Mouse (Mus musculus): ENCODE data around the gene Trpm8. TPM values are rescaled to one million over a fixed set of nuclear protein-coding genes. Genes with fewer than 3 reads are reported as not detected.

The Trpm8 gene
- polyA plus RNA-seq, 1 experiment from 2014 or later = not detected

- H3K9ac ChIP-seq (ENCODE audit: low read depth, low read length) = no peak overlapping the region
- no peaks in the 10 kb centered on the region for H3K4me1 ChIP-seq (ENCODE audit: control insufficient read depth, low read depth, low read length)
- ATAC-seq (ENCODE audit: low read depth) = no peak
- WGBS (ENCODE audit: insufficient replicate concordance) = 62% methylated on average over 11 of the region's 11 CpGs
- no peak overlapping the region for H3K27ac ChIP-seq (ENCODE audit: low read length)
- H3K4me2 ChIP-seq (ENCODE audit: low read depth, low read length) = no peak overlapping the region
- H3K36me3 ChIP-seq (ENCODE audit: control insufficient read depth, insufficient read depth) = no peaks in the 10 kb centered on the region
- no peaks in the 10 kb centered on the region for H3K9me3 ChIP-seq (replicated peaks; ENCODE audit: control insufficient read depth, low read length)
- H3K27me3 ChIP-seq (ENCODE audit: control insufficient read depth, insufficient read depth, low read depth, low read length) = no peaks in the 10 kb centered on the region
- H3K4me3 ChIP-seq (ENCODE audit: low read depth, low read length) = no peak overlapping the region
Measured at GRCm38 (mm10) chr1:88427987-88428741, 150.7 kb downstream of the Trpm8 start.

- H3K9ac ChIP-seq (ENCODE audit: low read depth, low read length) = no peak overlapping the region
- no peaks in the 10 kb centered on the region for H3K4me1 ChIP-seq (ENCODE audit: control insufficient read depth, low read depth, low read length)
- 30% methylated on average over 1 of the region's 1 CpGs for WGBS (ENCODE audit: insufficient replicate concordance)
- ATAC-seq (ENCODE audit: low read depth) = no peak
- H3K27ac ChIP-seq (ENCODE audit: low read length) = no peak overlapping the region
- no peaks in the 10 kb centered on the region for H3K9me3 ChIP-seq (replicated peaks; ENCODE audit: control insufficient read depth, low read length)
- H3K4me3 ChIP-seq (ENCODE audit: low read depth, low read length) = no peak overlapping the region
- no peaks in the 10 kb centered on the region for H3K27me3 ChIP-seq (ENCODE audit: control insufficient read depth, insufficient read depth, low read depth, low read length)
- H3K36me3 ChIP-seq (ENCODE audit: control insufficient read depth, insufficient read depth) = no peaks in the 10 kb centered on the region
- no peak overlapping the region for H3K4me2 ChIP-seq (ENCODE audit: low read depth, low read length)
Measured at GRCm38 (mm10) chr1:88429413-88429812, 152.0 kb downstream of the Trpm8 start.

- WGBS (ENCODE audit: insufficient replicate concordance) = 65% methylated on average over 4 of the region's 4 CpGs
- no peak for ATAC-seq (ENCODE audit: low read depth)
- Histone ChIP-seq H3K27me3 (ENCODE audit: control insufficient read depth, insufficient read depth, low read depth, low read length) (no peaks in the 10 kb centered on the region), H3K4me3 (ENCODE audit: low read depth, low read length) (no peak overlapping the region), H3K9me3 (replicated peaks; ENCODE audit: control insufficient read depth, low read length) (no peaks in the 10 kb centered on the region), H3K27ac (ENCODE audit: low read length) (no peak overlapping the region), H3K4me1 (ENCODE audit: control insufficient read depth, low read depth, low read length) (no peaks in the 10 kb centered on the region), H3K36me3 (ENCODE audit: control insufficient read depth, insufficient read depth) (no peaks in the 10 kb centered on the region), H3K9ac (ENCODE audit: low read depth, low read length) (no peak overlapping the region), H3K4me2 (ENCODE audit: low read depth, low read length) (no peak overlapping the region)
Measured at GRCm38 (mm10) chr1:88431262-88431661, 153.8 kb downstream of the Trpm8 start.

- Histone ChIP-seq H3K9me3 (replicated peaks; ENCODE audit: control insufficient read depth, low read length) (no peaks in the 10 kb centered on the region), H3K27me3 (ENCODE audit: control insufficient read depth, insufficient read depth, low read depth, low read length) (no peaks in the 10 kb centered on the region), H3K4me1 (ENCODE audit: control insufficient read depth, low read depth, low read length) (no peaks in the 10 kb centered on the region), H3K9ac (ENCODE audit: low read depth, low read length) (no peak overlapping the region), H3K4me2 (ENCODE audit: low read depth, low read length) (no peak overlapping the region), H3K36me3 (ENCODE audit: control insufficient read depth, insufficient read depth) (no peaks in the 10 kb centered on the region), H3K4me3 (ENCODE audit: low read depth, low read length) (no peak overlapping the region), H3K27ac (ENCODE audit: low read length) (no peak overlapping the region)
- no peak for ATAC-seq (ENCODE audit: low read depth)
- WGBS (ENCODE audit: insufficient replicate concordance) = 34% methylated on average over 3 of the region's 3 CpGs
Measured at GRCm38 (mm10) chr1:88432601-88433000, 155.1 kb downstream of the Trpm8 start.

GRCm38 (mm10) chr1:88433096-88433883 is 155.8 kb downstream of the Trpm8 start:
- 27% methylated on average over 6 of the region's 6 CpGs for WGBS (ENCODE audit: insufficient replicate concordance)
- Histone ChIP-seq H3K4me2 (ENCODE audit: low read depth, low read length) (no peak overlapping the region), H3K36me3 (ENCODE audit: control insufficient read depth, insufficient read depth) (no peaks in the 10 kb centered on the region), H3K4me3 (ENCODE audit: low read depth, low read length) (no peak overlapping the region), H3K9ac (ENCODE audit: low read depth, low read length) (no peak overlapping the region), H3K27ac (ENCODE audit: low read length) (no peak overlapping the region), H3K27me3 (ENCODE audit: control insufficient read depth, insufficient read depth, low read depth, low read length) (no peaks in the 10 kb centered on the region), H3K4me1 (ENCODE audit: control insufficient read depth, low read depth, low read length) (no peaks in the 10 kb centered on the region), H3K9me3 (replicated peaks; ENCODE audit: control insufficient read depth, low read length) (no peaks in the 10 kb centered on the region)
- no peak for ATAC-seq (ENCODE audit: low read depth)

GRCm38 (mm10) chr1:88434057-88434456 is 156.6 kb downstream of the Trpm8 start:
- Histone ChIP-seq H3K9me3 (replicated peaks; ENCODE audit: control insufficient read depth, low read length) (no peaks in the 10 kb centered on the region), H3K4me3 (ENCODE audit: low read depth, low read length) (no peak overlapping the region), H3K36me3 (ENCODE audit: control insufficient read depth, insufficient read depth) (no peaks in the 10 kb centered on the region), H3K27ac (ENCODE audit: low read length) (no peak overlapping the region), H3K27me3 (ENCODE audit: control insufficient read depth, insufficient read depth, low read depth, low read length) (no peaks in the 10 kb centered on the region), H3K4me1 (ENCODE audit: control insufficient read depth, low read depth, low read length) (no peaks in the 10 kb centered on the region), H3K9ac (ENCODE audit: low read depth, low read length) (no peak overlapping the region), H3K4me2 (ENCODE audit: low read depth, low read length) (no peak overlapping the region)
- 68% methylated on average over 4 of the region's 4 CpGs for WGBS (ENCODE audit: insufficient replicate concordance)
- ATAC-seq (ENCODE audit: low read depth) = no peak

GRCm38 (mm10) chr1:88437206-88438126 is 160.0 kb downstream of the Trpm8 start:
- Histone ChIP-seq H3K27ac (ENCODE audit: low read length) (no peak overlapping the region), H3K9ac (ENCODE audit: low read depth, low read length) (no peak overlapping the region), H3K4me1 (ENCODE audit: control insufficient read depth, low read depth, low read length) (no peaks in the 10 kb centered on the region), H3K27me3 (ENCODE audit: control insufficient read depth, insufficient read depth, low read depth, low read length) (no peaks in the 10 kb centered on the region), H3K4me2 (ENCODE audit: low read depth, low read length) (no peak overlapping the region), H3K4me3 (ENCODE audit: low read depth, low read length) (no peak overlapping the region), H3K9me3 (replicated peaks; ENCODE audit: control insufficient read depth, low read length) (no peaks in the 10 kb centered on the region), H3K36me3 (ENCODE audit: control insufficient read depth, insufficient read depth) (no peaks in the 10 kb centered on the region)
- no peak for ATAC-seq (ENCODE audit: low read depth)
- WGBS (ENCODE audit: insufficient replicate concordance) = 50% methylated on average over 9 of the region's 9 CpGs
